Mouse (Mus musculus) midbrain, embryonic 16.5 days (tissue): ENCODE measurements around the gene Efcab6. TPM values are rescaled to one million over a fixed set of nuclear protein-coding genes. Genes with fewer than 3 reads are reported as not detected.

Experiments used
- ATAC-seq: fragments of 200-750 bp; cut with Nextera tagmentation; 2 replicates; pipeline ENCODE4 v1.8.0; 2017; ENCODE audit warnings: moderate TSS enrichment
- H3K27ac ChIP-seq: fragments of 300-500 bp; sonication (generic); 2 replicates; pipeline ENCODE4 v1.5.1; 2014; ENCODE audit warnings: mild to moderate bottlenecking, low read length, mixed read lengths
- H3K27me3 ChIP-seq: fragments of 300-500 bp; sonication (generic); 2 replicates; pipeline ENCODE4 v1.6.1; 2014; ENCODE audit warnings: low read depth, low read length, mixed read lengths; ENCODE audit not compliant: control insufficient read depth, insufficient read depth
- H3K36me3 ChIP-seq: fragments of 300-500 bp; sonication (generic); 2 replicates; pipeline ENCODE4 v1.6.1; 2014; ENCODE audit warnings: mild to moderate bottlenecking, low read length, moderate library complexity, mixed read lengths; ENCODE audit not compliant: control insufficient read depth, insufficient read depth
- H3K4me1 ChIP-seq: fragments of 300-500 bp; sonication (generic); 2 replicates; pipeline ENCODE4 v1.6.1; 2014; ENCODE audit warnings: mild to moderate bottlenecking, low read length, mixed read lengths; ENCODE audit not compliant: control insufficient read depth, insufficient read depth
- H3K4me2 ChIP-seq: fragments of 300-500 bp; sonication (generic); 2 replicates; pipeline ENCODE4 v1.6.1; 2014; ENCODE audit warnings: mild to moderate bottlenecking, low read length, mixed read lengths
- H3K4me3 ChIP-seq: fragments of 300-500 bp; sonication (generic); 2 replicates; pipeline ENCODE4 v1.5.1; 2014; ENCODE audit warnings: low read depth, mild to moderate bottlenecking, low read length, moderate library complexity, mixed read lengths
- H3K9ac ChIP-seq: fragments of 300-500 bp; sonication (generic); 2 replicates; pipeline ENCODE4 v1.6.1; 2014; ENCODE audit warnings: low read depth, low read length, mixed read lengths
- H3K9me3 ChIP-seq: fragments of 300-500 bp; sonication (generic); replicated peaks from 2 replicates; pipeline ENCODE4 v1.6.1; 2014; ENCODE audit warnings: mild to moderate bottlenecking, low read length, mixed read lengths; ENCODE audit not compliant: control insufficient read depth, poor library complexity, severe bottlenecking
- WGBS: fragments of 180-500 bp; shearing (Covaris S2); extraction: QIAGEN DNeasy Blood & Tissue Kit; methylation state at CpG from one replicate; pipeline ENCODE4 v1.1.7; 2014; 5-methylcytosine and 5-hydroxymethylcytosine counted together
- polyA plus RNA-seq: library from polyadenylated mRNA; unstranded; fragments of >200 nt; fragmentation: Nextera tagmentation; extraction: Ambion mirVana; gene quantifications from 2 replicates; pipeline ENCODE4 v1.2.1, GENCODE M21; 2015

Efcab6 gene
- polyA plus RNA-seq, 1 experiment from 2014 or later: 1.5 TPM

DNA sequence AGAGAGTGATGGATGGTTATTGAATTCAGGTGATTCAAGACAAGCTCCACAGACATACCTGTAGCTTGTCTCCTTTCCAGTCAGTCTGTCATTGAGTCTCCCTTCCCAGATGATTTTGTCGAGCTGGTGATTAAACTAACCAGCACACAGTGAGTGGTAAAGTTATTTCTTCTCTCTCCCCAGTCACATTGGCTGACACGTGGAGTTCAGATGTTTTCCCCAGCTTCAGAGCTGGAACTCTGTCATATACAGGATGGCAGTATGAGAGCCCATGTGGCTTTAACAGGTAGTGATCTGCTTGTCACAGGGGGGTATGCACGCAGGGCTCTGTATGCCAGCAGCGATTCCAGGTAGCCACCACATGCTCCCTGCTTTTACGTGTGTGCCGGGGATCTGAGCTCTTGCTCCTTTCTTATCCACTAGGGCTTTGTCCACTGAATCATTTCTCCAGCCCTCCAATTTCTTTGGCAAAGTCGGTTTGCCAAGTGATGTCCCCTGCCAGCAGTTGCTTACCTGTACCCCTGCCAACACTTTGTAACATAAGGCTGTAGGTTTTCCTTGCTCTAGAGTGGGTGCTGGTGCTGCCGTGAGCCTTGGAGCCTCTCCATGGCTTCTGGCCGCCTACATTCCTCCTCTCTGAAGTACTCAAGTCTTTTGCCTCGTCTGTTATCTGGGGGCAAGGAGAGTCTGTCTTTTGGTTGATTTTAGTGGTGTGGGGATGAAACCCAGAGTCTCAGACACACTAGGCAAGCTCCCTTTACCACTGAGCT, 224.0 kb downstream of the Efcab6 start:
- Histone ChIP-seq H3K27me3 (no peaks in the 10 kb centered on the region; the same call in 1 of the 2 replicates), H3K4me2 (no peak overlapping the region), H3K9me3 (no peaks in the 10 kb centered on the region), H3K36me3 (no peaks in the 10 kb centered on the region), H3K4me1 (peaks cover 17% of the 10 kb centered on the region), H3K9ac (no peak overlapping the region), H3K4me3 (no peak overlapping the region), H3K27ac (no peak overlapping the region)
- WGBS: 83% methylated on average over 10 of the region's 10 CpGs
- no peak for ATAC-seq

DNA sequence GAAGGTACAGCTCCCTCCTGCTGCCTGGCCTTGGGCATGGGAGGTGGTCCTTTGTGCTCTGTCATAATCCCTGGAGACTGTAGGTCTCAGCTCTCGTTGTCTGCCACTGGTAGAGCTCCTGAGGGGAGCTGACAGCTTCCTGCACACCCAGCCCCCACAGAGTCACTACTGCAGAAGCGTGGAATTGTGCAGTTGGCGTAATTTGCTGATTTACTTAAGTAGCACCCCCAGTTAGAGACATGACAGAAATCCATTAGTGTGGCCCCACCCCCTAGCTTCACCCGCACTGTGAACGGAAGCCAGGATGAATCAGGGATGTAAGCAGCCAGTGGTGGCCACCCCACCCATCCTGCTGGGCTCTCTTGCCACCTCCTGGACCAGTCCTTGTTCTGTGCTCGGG, 232.9 kb downstream of the Efcab6 start:
- H3K4me1 ChIP-seq: no peaks in the 10 kb centered on the region
- no peaks in the 10 kb centered on the region for H3K36me3 ChIP-seq
- H3K4me2 ChIP-seq: no peak overlapping the region
- H3K27ac ChIP-seq: no peak overlapping the region
- H3K4me3 ChIP-seq: no peak overlapping the region
- no peaks in the 10 kb centered on the region for H3K27me3 ChIP-seq
- H3K9me3 ChIP-seq: no peaks in the 10 kb centered on the region
- ATAC-seq: no peak
- WGBS: 58% methylated on average over 6 of the region's 6 CpGs
- no peak overlapping the region for H3K9ac ChIP-seq

DNA sequence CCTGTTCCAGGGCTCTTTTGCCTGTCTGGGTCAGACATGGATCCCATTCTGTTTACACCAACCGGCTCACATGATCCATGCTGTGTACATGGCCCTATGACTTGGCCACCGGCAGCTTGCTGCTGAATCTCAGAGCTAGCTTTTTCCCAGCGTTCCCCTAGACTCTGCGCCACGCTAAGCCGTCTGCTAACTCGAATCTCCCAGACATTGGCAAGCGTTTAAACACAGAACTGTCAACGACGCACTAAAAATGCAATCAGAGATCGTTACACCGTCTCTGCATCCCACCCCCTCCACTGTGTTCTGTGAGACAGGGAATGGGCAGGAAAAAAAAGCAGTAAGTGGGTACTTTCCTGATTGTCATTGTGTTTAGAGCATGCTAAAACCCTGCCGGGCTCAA, 236.0 kb downstream of the Efcab6 start:
- no peak overlapping the region for H3K4me3 ChIP-seq
- H3K27ac ChIP-seq: no peak overlapping the region
- no peak overlapping the region for H3K4me2 ChIP-seq
- WGBS: 75% methylated on average over 13 of the region's 13 CpGs
- H3K4me1 ChIP-seq: no peaks in the 10 kb centered on the region
- no peak for ATAC-seq
- H3K9me3 ChIP-seq: no peaks in the 10 kb centered on the region
- no peaks in the 10 kb centered on the region for H3K36me3 ChIP-seq
- no peaks in the 10 kb centered on the region for H3K27me3 ChIP-seq
- no peak overlapping the region for H3K9ac ChIP-seq

DNA sequence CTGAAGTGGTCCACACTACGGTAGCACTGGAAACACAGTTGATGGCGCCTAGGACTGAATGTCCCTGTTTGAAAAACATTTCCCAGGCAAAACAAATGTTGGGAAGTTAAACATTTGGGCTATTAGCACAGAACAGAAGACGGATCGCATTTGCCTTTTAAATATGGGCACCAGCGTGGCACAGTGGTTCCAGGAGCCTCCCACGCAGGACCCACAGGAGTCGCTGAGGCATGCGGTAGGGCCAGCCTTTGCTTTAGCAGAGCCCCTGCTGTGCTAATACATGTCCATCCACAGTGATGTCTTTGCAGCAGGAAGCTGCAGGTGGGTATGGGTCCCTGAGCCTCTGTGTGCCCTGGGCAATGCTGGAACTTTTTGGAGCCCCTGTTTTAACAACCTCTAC, 237.2 kb downstream of the Efcab6 start:
- Histone ChIP-seq H3K9ac (no peak overlapping the region), H3K27ac (no peak overlapping the region)

More for the DNA sequence above, 237.2 kb downstream of the Efcab6 start:
- Histone ChIP-seq H3K4me2 (no peak overlapping the region), H3K9me3 (no peaks in the 10 kb centered on the region), H3K36me3 (no peaks in the 10 kb centered on the region), H3K4me3 (no peak overlapping the region), H3K27me3 (no peaks in the 10 kb centered on the region), H3K4me1 (no peaks in the 10 kb centered on the region)
- WGBS: 77% methylated on average over 8 of the region's 8 CpGs
- ATAC-seq: no peak

Other genes starting within 250 kb of the Efcab6 start
- 100.0 and 114 TPM in 2 replicates for gene Sult4a1, start 40.4 kb upstream of the Efcab6 start, polyA plus RNA-seq
- gene Pnpla5, start 57.8 kb upstream of the Efcab6 start, polyA plus RNA-seq: not detected in 2 replicates
- 7.0 and 7.1 TPM in 2 replicates for gene Pnpla3, start 102.5 kb upstream of the Efcab6 start, polyA plus RNA-seq
- gene Samm50, start 126.9 kb upstream of the Efcab6 start, polyA plus RNA-seq: 90.6 and 93.8 TPM in 2 replicates
- gene Parvb, start 166.7 kb upstream of the Efcab6 start, polyA plus RNA-seq: 4.3 and 4.7 TPM in 2 replicates